Mouse (Mus musculus) ovary, postnatal 14 days (tissue): Measurements from ENCODE around the gene Arhgap35.

Experiments used
- DNase-seq: peaks from one replicate; pipeline ENCODE4 v3.0.0; 2022; ENCODE audit warnings: low spot score

Arhgap35 gene

DNA sequence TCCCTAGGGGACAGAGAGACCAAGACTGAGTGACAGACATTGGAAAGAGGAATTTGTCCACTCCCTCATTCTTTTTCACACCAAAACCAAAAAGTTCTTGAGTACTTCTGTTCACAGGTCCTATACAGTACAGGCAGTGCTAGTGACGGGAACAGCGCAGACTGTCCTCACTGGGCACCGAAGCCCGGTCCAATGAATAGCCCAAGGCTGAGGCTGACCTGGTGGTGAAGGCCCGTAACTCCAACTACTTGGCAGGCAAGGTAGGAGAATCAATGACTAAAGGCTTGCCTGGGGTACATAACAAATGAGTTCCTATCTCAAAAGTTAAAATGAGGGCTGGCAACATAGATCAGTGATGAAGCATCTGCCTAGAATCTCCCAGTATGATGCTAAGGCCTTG, 149.2 kb downstream of the Arhgap35 start:
- no peak for DNase-seq

DNA sequence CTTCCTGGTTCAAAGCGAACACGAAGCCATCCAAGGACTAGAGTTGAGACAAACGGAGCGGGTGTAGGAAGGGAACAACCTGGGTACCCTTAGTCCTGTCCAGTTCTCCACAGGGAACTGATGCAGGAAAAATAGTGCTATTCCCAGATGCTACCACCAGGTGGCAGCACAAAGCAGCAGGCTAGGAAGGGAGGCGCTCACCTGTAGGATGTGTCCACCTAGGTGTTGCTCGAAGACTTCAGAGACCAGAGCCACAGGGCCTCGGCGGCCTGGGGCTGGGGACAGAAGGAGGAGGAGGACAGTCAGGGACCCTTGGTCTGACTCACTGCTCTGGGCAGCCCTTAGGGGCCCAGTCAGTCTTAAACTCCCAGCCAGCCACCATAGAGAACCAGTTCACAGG, 149.6 kb downstream of the Arhgap35 start:
- DNase-seq = peak; percentile 77

DNA sequence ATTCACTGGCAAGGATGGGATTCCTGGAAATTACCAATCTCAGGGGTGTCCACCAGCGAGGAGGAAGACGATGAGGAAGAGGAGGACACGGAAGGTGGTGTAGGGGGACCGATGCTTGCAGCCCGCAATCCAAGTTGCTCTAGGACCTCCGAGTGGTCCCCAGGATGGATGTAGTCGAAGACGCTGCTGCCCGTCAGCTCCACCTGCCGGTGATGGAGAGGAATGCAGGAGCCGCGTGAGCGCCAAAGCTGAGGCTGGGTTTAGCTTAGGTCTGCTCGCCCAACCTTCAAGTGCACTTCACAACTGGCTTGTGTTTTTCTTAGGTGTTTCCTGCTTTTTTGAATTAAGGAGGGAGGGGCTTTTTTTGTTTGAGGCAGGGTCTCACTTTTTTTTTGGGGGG, 151.6 kb downstream of the Arhgap35 start:
- DNase-seq = peak; percentile 81

- no peak for DNase-seq
Observed at GRCm38 (mm10) chr7:16461705-16462104, 153.1 kb downstream of the Arhgap35 start.

GRCm38 (mm10) chr7:16461151-16461550, 153.6 kb downstream of the Arhgap35 start:
- no peak for DNase-seq

DNA sequence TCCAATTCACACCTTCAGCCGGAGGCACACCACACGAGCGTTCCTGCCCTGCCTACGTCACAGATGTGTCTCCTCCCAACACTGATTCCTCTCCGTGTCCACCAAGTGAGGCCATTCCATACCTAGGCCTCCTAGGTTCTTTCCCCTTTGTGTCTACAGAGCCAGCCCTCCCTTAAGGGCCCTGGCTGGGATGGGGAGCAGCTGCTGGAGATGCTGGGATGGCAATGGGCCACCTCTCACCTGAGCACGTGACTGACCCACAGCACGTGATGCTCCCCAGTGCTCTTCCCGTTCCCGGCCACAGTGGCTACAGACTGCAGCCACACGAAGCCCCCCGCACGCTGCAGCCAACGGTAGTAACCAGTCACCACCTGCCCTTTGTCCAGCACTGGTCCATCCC, 154.2 kb downstream of the Arhgap35 start:
- DNase-seq = no peak

DNA sequence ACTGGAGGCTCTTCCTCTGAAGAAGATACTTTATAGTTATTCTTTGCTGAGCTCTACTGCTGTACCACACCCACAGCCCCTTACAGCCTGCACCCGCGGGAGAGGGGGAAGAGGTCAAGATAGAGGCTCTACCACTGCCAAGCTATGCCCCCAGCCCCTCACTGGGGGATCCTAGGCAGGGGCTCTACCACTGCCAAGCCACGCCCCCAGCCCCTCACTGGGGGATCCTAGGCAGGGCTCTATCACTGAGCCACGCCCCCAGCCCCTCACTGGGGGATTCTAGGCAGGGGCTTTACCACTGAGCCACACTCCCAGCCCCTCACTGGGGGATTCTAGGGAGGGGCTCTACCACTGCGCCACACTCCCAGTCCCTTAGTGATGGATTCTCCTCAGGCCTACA, 158.5 kb downstream of the Arhgap35 start:
- DNase-seq = no peak

DNA sequence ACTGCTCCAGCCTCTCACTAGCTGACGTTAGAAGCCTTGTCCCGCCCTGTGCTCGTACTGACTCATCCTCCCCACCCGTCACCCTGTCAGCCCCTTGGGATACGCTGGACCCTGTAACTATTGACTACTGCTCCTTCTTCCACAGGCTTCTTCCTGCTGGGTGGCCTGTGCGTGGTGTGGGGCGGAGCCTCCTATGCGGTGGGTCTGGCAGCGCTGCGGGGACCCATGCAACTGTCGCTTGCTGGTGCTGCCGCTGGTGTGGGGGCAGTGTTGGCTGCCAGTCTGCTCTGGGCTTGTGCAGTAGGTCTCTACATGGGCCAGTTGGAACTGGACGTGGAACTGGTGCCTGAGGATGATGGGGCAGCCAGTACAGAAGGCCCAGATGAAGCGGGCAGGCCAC, 159.8 kb downstream of the Arhgap35 start:
- no peak for DNase-seq

- peak; percentile 20 for DNase-seq
Observed at GRCm38 (mm10) chr7:16453118-16453711, 161.6 kb downstream of the Arhgap35 start.

DNA sequence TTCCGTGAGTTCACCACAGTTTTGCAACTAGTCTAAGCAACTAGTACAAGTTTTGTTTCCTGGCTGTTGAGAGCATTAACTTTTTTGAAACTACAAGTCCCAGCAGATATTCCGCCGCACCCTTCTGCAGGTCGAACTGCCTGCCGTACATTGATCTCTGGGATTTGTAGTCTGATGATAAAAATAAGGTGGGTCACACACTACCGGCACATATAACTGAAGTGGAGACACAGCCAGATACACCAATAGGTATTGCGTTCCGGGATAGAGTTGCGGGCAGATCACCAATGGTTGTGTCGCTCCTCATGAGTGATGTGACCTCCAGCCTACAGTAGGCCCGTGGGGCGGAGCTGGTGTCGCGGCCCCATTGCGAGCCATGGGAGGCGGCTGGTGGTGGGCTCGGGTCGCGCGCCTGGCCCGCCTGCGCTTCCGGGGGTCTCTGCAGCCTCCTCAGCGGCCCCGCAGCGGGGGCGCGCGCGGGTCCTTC, 162.2 kb downstream of the Arhgap35 start, which contains the start of gene Tmem160:
Gene Tmem160, plus strand, starts transcription at position 193 of the 487 bp plus-strand sequence.
- peak; percentile 70 for DNase-seq

GRCm38 (mm10) chr7:16451656-16452055, 163.1 kb downstream of the Arhgap35 start:
- DNase-seq = no peak
